Mouse (Mus musculus) gastrocnemius, adult 2 months (tissue): ENCODE data around the gene Wdr73. TPM values are rescaled to one million over a fixed set of nuclear protein-coding genes. Genes with fewer than 3 reads are reported as not detected.

Experiments used
- DNase-seq: peaks from one replicate; pipeline ENCODE4 v3.0.0; 2022
- H3K27ac ChIP-seq: fragments of 200-600 bp; 2 replicates; pipeline ENCODE4 v1.8.1; 2022; ENCODE audit warnings: mild to moderate bottlenecking
- H3K4me3 ChIP-seq: fragments of 200-600 bp; 2 replicates; pipeline ENCODE4 v1.8.1; 2022; ENCODE audit warnings: mild to moderate bottlenecking, moderate library complexity
- CTCF ChIP-seq: fragments of 200-600 bp; IDR thresholded peaks from 2 replicates; pipeline ENCODE4 v1.8.1; 2022; ENCODE audit warnings: antibody characterized with exemption, mild to moderate bottlenecking, moderate library complexity
- intact Hi-C: fragments of 180-260 bp; cut with DNase I; formaldehyde crosslinking; loops from one replicate; pipeline ENCODE4 v1.15.1; 2025
- total RNA-seq, 2 experiments: library from RNA; stranded (reverse); gene quantifications; 2 replicates each; pipeline ENCODE4 v1.2.3; 2021

The Wdr73 gene
- total RNA-seq, 2 experiments from 2014 or later = 2.9 to 3.7 TPM

GRCm38 (mm10) chr7:80889841-80890241 lies 11.2 kb downstream of the Wdr73 start:
- TF ChIP-seq CTCF = no peak
- H3K27ac ChIP-seq = peak overlapping the region; percentile 68
- H3K4me3 ChIP-seq = no peak overlapping the region
- DNase-seq = no peak
- intact Hi-C loops = loop anchor here (10.0 kb wide), 1 partner anchor 445 kb away; no protein-coding TSS in a partner anchor

GRCm38 (mm10) chr7:80889021-80889511 lies 12.0 kb downstream of the Wdr73 start:
- peak overlapping the region; percentile 74 for H3K27ac ChIP-seq
- no peak for TF ChIP-seq CTCF
- peak; percentile 61 for DNase-seq
- no peak overlapping the region for H3K4me3 ChIP-seq
- intact Hi-C loops = loop anchor here (10.0 kb wide), 1 partner anchor 446 kb away; no protein-coding TSS in a partner anchor

- no peak for DNase-seq
- peak overlapping the region; percentile 74 for H3K27ac ChIP-seq
- intact Hi-C loops = loop anchor here (10.0 kb wide), 1 partner anchor 446 kb away; no protein-coding TSS in a partner anchor
- no peak for TF ChIP-seq CTCF
- no peak overlapping the region for H3K4me3 ChIP-seq
These were observed 12.5 kb downstream of the Wdr73 start for GRCm38 (mm10) chr7:80888595-80888994.

GRCm38 (mm10) chr7:80885666-80886065 lies 15.4 kb downstream of the Wdr73 start:
- intact Hi-C loops = loop anchor here (1.0 to 10.0 kb wide), 2 partner anchors 270 to 449 kb away; no protein-coding TSS in a partner anchor
- no peak for DNase-seq
- Histone ChIP-seq H3K27ac (no peak overlapping the region), H3K4me3 (no peak overlapping the region)
- TF ChIP-seq CTCF = peak; percentile 72

GRCm38 (mm10) chr7:80882830-80883505 lies 18.1 kb downstream of the Wdr73 start:
- intact Hi-C loops = loop anchor here (10.0 kb wide), 1 partner anchor 452 kb away; no protein-coding TSS in a partner anchor
- DNase-seq = no peak
- Histone ChIP-seq H3K27ac (no peak overlapping the region), H3K4me3 (peak overlapping the region; percentile 6)
- peak; percentile 47 for TF ChIP-seq CTCF

GRCm38 (mm10) chr7:80875727-80876126 lies 25.3 kb downstream of the Wdr73 start:
- H3K4me3 ChIP-seq = no peak overlapping the region
- no peak for TF ChIP-seq CTCF
- no peak overlapping the region for H3K27ac ChIP-seq
- intact Hi-C loops = no loop called here
- no peak for DNase-seq

GRCm38 (mm10) chr7:80873631-80874030 lies 27.4 kb downstream of the Wdr73 start:
- no peak overlapping the region for H3K27ac ChIP-seq
- intact Hi-C loops = no loop called here
- no peak overlapping the region for H3K4me3 ChIP-seq
- no peak for DNase-seq
- no peak for TF ChIP-seq CTCF

- no peak for TF ChIP-seq CTCF
- no peak overlapping the region for H3K4me3 ChIP-seq
- no peak overlapping the region for H3K27ac ChIP-seq
- no peak for DNase-seq
- intact Hi-C loops = no loop called here
These were observed 28.0 kb downstream of the Wdr73 start for GRCm38 (mm10) chr7:80873038-80873437.

- no peak for TF ChIP-seq CTCF
- Histone ChIP-seq H3K4me3 (no peak overlapping the region), H3K27ac (no peak overlapping the region)
- intact Hi-C loops = no loop called here
- DNase-seq = no peak
These were observed 32.4 kb downstream of the Wdr73 start for GRCm38 (mm10) chr7:80868686-80869085.

- no peak overlapping the region for H3K4me3 ChIP-seq
- no peak for TF ChIP-seq CTCF
- DNase-seq = no peak
- intact Hi-C loops = no loop called here
- H3K27ac ChIP-seq = no peak overlapping the region
These were observed 34.4 kb downstream of the Wdr73 start for GRCm38 (mm10) chr7:80866514-80867147.

- no peak for DNase-seq
- Histone ChIP-seq H3K4me3 (no peak overlapping the region), H3K27ac (no peak overlapping the region; the same call in 1 of the 2 replicates)
- intact Hi-C loops = no loop called here
- no peak for TF ChIP-seq CTCF
These were observed 35.5 kb downstream of the Wdr73 start for GRCm38 (mm10) chr7:80865521-80865920.

GRCm38 (mm10) chr7:80864831-80865230 lies 36.2 kb downstream of the Wdr73 start:
- no peak overlapping the region for H3K4me3 ChIP-seq
- TF ChIP-seq CTCF = no peak
- no peak for DNase-seq
- intact Hi-C loops = no loop called here
- H3K27ac ChIP-seq = peak overlapping the region; percentile 12; the same call in 1 of the 2 replicates

- H3K27ac ChIP-seq = peak overlapping the region; percentile 12; the same call in 1 of the 2 replicates
- intact Hi-C loops = no loop called here
These were observed 36.9 kb downstream of the Wdr73 start for GRCm38 (mm10) chr7:80864151-80864550.

More at GRCm38 (mm10) chr7:80864151-80864550, 36.9 kb downstream of the Wdr73 start:
- no peak for DNase-seq
- no peak for TF ChIP-seq CTCF
- H3K4me3 ChIP-seq = no peak overlapping the region
